Mouse (Mus musculus): ENCODE data around the gene Zbp1.

The Zbp1 gene

GRCm38 (mm10) chr2:173247197-173247596 is 28.5 kb upstream of the Zbp1 start:
- DNase-seq (ENCODE audit: low read depth, low spot score) = no peak

DNA sequence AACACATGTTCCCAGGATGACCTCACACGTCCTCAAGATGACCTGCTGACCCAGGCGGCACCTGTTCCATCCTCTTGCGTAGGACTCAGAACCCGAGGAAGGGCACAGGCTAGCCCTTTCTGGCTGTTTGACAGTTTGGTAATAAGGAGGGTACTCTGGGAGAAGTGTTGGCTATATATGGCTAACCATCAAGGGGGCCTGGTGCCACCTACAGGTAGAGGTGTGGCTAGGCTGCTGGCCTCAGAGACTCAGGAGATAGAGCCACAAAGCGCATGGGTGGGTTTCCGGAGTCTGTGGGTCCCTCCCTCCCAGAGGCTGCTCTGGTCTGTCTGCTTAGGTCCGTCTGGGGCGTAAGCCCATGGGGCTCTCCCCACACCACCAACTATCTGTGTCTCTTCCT is 28.0 kb upstream of the Zbp1 start:
- DNase-seq (ENCODE audit: low read depth, low spot score) = no peak

GRCm38 (mm10) chr2:173245258-173245657 is 26.5 kb upstream of the Zbp1 start:
- DNase-seq (ENCODE audit: low read depth, low spot score) = no peak

- no peak for DNase-seq (ENCODE audit: low read depth, low spot score)
These were observed 25.4 kb upstream of the Zbp1 start for GRCm38 (mm10) chr2:173244108-173244507.

DNA sequence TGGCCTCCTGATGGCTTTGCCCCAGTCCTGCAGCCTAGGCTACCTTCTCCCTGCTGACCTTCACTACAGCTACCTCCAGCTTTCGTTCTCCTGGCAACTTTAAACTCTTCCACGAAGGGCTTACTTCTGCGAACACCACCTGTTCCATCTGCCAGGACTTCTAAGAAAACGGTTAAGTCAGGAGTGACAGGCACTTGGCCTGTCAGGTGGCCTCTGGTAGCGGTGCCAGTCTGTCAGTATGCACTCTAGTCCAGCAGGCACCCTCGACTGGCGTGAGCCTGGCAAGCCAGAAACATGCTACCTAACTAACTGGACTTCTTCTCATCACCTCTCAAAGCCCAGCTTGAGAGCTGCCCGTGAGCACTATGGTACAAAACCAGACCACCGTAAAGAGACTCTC is 24.9 kb upstream of the Zbp1 start:
- DNase-seq (ENCODE audit: low read depth, low spot score) = no peak

DNA sequence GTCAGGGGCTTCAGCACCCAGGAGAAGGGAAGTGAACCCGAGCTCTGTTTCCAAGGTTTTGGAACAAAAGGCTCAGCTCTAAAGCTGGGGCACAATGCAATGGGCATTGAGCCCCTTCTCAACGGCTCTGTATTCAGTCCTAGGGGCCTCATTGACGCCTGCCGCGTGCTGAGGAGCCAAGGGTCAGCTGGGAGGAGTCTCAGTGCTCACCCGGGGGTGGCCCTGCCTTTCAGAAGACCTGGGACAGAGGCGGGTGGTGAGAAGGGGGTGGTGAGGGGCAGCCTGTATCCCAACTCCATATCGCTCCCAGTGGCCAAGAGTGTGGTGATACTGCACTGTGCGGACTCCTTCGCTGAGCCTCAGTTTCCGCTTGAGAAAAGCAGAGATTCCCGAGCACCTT is 24.2 kb upstream of the Zbp1 start:
- no peak for DNase-seq (ENCODE audit: low read depth, low spot score)

DNA sequence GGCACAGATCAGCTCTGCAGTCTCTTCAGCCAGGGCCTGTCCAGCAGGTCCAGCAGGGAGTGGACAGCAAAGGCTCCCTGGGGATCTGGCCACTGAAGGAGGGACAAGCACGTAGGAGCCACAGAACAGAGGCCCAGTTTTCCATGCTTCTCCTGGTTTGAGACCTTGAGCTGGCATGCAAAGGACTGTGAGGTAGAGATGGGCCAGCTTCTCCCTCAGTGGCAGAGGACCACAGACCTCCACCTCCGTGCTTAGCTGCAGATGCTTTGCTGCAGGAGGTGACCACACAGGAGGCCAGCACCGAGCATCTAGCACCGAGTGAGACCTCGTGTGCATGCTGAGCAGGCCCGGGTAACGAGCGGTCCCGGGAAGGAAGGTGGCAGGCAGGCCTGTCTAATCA is 22.0 kb upstream of the Zbp1 start:
- DNase-seq (ENCODE audit: low read depth, low spot score) = no peak

- DNase-seq (ENCODE audit: low read depth, low spot score) = no peak
These were observed 19.8 kb upstream of the Zbp1 start for GRCm38 (mm10) chr2:173238522-173238921.

DNA sequence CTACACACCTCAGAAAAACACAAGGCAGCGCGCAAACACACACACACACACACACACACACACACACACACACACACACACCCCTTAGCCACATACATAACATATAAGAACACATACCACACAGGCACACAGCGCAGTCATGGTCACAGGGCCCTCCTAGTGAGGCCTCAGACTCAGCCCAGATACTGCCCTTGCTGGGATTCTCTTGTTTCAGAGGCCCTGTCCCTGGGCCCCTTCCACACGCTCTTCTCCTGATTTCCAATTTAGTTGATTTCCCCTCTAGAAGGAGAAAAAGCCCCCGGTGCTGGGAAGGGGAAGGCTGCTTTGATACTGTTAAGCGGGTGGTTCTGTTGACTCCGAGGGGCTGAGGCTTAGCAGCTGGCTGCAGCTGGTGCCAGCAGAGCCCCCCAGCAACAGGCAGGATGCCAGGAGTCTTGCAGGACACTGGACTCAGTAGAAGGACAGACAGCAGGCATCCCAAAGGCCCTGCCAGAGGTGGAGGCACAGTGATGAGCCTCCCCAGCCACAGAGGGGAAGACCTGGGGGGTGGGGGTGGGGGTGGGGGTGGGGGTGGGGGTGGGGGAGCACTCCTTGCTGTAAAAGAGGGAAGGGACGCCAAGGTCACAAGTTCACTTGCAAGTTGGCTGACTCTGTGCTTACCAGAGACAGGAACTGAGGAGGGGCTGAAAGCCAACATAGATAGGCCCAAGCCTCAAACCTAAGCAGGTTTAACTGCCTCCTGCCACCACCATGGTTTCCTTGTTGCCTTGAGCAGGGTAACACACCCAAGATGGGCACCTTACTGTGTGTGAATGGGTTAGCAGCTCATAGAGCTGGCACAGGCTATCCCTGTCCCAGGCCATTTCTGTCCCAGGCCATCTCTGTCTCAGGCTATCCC is 17.0 kb upstream of the Zbp1 start:
- no peak for DNase-seq (ENCODE audit: low read depth, low spot score)

GRCm38 (mm10) chr2:173232766-173233099 is 14.0 kb upstream of the Zbp1 start:
- no peak for DNase-seq (ENCODE audit: low read depth, low spot score)

- DNase-seq (ENCODE audit: low read depth, low spot score) = no peak
These were observed 13.5 kb upstream of the Zbp1 start for GRCm38 (mm10) chr2:173232065-173232765.

DNA sequence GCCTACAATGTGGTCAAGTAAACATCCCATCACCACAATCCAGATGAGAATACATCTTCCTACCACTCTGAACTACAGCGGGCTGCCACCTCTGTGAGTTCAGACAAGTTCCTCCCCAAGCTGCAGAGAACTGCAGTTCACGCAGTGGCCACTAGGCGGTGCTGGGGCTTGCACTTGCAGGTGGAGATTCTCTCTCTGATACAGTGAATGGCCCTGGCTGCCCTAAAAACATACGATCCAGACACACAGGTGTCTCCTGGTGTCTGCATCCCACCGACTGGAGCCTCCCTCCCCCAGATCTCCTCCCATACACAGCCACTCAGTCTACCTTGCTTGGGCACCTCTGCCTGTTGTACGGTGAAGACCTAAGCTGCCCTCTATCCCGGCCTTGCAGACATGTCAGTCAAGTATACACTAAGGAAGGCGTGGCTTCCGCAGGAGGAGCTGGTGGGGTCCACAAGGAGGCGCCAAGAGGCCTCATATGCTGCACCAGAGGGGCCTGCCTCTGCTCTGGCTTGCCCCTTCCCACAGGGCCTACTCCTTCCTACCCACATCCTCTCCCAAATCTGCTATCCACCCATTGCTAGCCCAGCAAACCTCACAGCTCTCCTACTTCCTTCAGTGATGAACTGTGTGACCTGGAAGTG is 11.0 kb upstream of the Zbp1 start:
- DNase-seq (ENCODE audit: low read depth, low spot score) = peak; percentile 84

GRCm38 (mm10) chr2:173228567-173228966 is 9.8 kb upstream of the Zbp1 start:
- no peak for DNase-seq (ENCODE audit: low read depth, low spot score)

GRCm38 (mm10) chr2:173226792-173227191 is 8.1 kb upstream of the Zbp1 start:
- DNase-seq (ENCODE audit: low read depth, low spot score) = no peak

- DNase-seq (ENCODE audit: low read depth, low spot score) = no peak
These were observed 7.2 kb upstream of the Zbp1 start for GRCm38 (mm10) chr2:173225906-173226305.

GRCm38 (mm10) chr2:173224832-173225231 is 6.1 kb upstream of the Zbp1 start:
- no peak for DNase-seq (ENCODE audit: low read depth, low spot score)

DNA sequence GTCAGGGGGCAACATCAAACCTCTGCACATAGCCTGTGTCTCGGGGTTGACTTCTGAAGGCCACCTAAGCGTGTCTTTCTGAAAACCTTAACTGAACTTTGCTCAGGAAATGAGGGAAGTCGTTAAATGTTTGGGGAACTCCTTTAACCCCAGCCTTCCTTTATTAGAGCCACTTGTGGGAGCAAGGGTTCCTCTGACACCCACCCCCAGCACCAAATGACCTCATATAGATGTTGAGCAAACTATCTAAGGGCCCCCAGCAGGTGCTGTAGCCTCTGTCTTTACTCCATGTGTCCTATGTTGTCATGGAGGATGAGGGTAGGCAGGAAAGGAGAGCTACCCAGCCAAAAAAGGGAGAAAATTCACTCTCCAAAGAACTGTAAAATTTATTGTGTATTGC is 5.4 kb upstream of the Zbp1 start:
- no peak for DNase-seq (ENCODE audit: low read depth, low spot score)

DNA sequence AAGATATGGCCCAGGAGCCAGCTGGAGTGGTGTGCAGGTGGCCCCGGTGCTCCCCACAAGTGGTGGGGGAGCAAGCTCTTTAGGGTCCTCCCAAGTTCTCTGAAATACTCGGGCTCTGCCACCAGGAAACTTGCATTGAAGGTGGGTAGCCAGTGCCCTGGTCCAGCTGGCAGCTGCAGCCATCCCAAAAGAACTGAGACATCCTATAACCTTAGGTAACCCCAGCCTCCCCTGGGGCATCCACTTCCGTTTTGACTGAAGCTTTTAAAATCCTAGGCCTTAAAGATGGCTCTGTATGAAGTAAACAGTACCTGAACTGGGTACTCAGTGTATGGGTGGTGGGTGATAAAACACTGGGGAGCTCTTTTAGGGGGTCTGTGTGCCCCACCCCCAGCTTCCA is 4.8 kb upstream of the Zbp1 start:
- DNase-seq (ENCODE audit: low read depth, low spot score) = no peak

DNA sequence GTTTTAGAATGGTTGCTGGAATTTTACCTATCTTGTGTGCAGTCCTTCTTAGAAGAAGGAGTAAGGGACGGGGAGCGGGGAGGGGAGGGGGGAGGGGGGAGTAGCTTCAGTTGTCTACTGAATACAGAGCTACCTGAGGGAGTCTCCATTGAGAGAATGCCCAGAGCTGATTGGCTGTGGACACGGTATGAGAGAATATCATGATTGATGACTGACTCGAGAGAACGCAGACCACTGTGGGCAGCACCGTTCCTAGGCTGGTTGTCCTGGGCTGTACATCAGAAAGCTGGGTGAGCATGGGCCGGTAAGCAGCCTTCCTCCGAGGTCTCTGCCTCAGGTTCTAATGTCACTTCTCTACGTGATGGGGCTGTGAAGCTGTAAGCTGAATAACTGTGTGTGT is 2.0 kb upstream of the Zbp1 start:
- DNase-seq (ENCODE audit: low read depth, low spot score) = no peak

- no peak for DNase-seq (ENCODE audit: low read depth, low spot score)
These were observed 682 bp upstream of the Zbp1 start for GRCm38 (mm10) chr2:173219256-173219954.

GRCm38 (mm10) chr2:173217763-173218258 is 912 bp downstream of the Zbp1 start:
- no peak for DNase-seq (ENCODE audit: low read depth, low spot score)

- no peak for DNase-seq (ENCODE audit: low read depth, low spot score)
These were observed 1.5 kb downstream of the Zbp1 start for GRCm38 (mm10) chr2:173217246-173217645.

Data from embryo, embryonic 11.5 days (tissue).